Mouse (Mus musculus): ENCODE results near the gene Nfkb1. TPM values are rescaled to one million over a fixed set of nuclear protein-coding genes. Genes with fewer than 3 reads are reported as not detected.

Nfkb1 gene
- polyA plus RNA-seq, 1 experiment from 2014 or later, result 15.2 TPM

GRCm38 (mm10) chr3:135692999-135693398 is 1.7 kb upstream of the Nfkb1 start:
- no peaks in the 10 kb centered on the region for H3K27me3 ChIP-seq (replicated peaks; ENCODE audit: control insufficient read depth, insufficient read depth, low read length)
- WGBS, result 71% methylated on average over 3 of the region's 3 CpGs
- no peak overlapping the region for H3K9ac ChIP-seq (ENCODE audit: low read depth, low read length)
- H3K4me3 ChIP-seq (ENCODE audit: low read depth, low read length), result no peak overlapping the region
- H3K36me3 ChIP-seq (ENCODE audit: control insufficient read depth, insufficient read depth), result no peaks in the 10 kb centered on the region
- H3K4me1 ChIP-seq (replicated peaks; ENCODE audit: control insufficient read depth, insufficient read depth, low read length), result 0 out of 2 replicates have a peak, but pooled peaks cover 10% of the 10 kb centered on the region
- no peak overlapping the region for H3K4me2 ChIP-seq (replicated peaks; ENCODE audit: low read depth)
- no peak overlapping the region for H3K27ac ChIP-seq (ENCODE audit: low read depth, low read length)
- no peak for ATAC-seq
- no peak for TF ChIP-seq CTCF (IDR thresholded peaks at IDR 0.05; ENCODE audit: low read depth)
- no peaks in the 10 kb centered on the region for H3K9me3 ChIP-seq (ENCODE audit: control insufficient read depth)

- Histone ChIP-seq H3K4me1 (replicated peaks; ENCODE audit: control insufficient read depth, insufficient read depth, low read length) (0 out of 2 replicates have a peak, but pooled peaks cover 14% of the 10 kb centered on the region), H3K9ac (ENCODE audit: low read depth, low read length) (peak overlapping the region; percentile 100), H3K4me3 (ENCODE audit: low read depth, low read length) (peak overlapping the region; percentile 93), H3K9me3 (ENCODE audit: control insufficient read depth) (no peaks in the 10 kb centered on the region), H3K36me3 (ENCODE audit: control insufficient read depth, insufficient read depth) (no peaks in the 10 kb centered on the region), H3K4me2 (replicated peaks; ENCODE audit: low read depth) (peak overlapping the region; percentile 81), H3K27me3 (replicated peaks; ENCODE audit: control insufficient read depth, insufficient read depth, low read length) (no peaks in the 10 kb centered on the region), H3K27ac (ENCODE audit: low read depth, low read length) (peak overlapping the region; percentile 97)
- WGBS, result under 1% methylated on average over 41 of the region's 47 CpGs
- TF ChIP-seq CTCF (IDR thresholded peaks at IDR 0.05; ENCODE audit: low read depth), result no peak
- peak; percentile 73 for ATAC-seq
These were observed 668 bp downstream of the Nfkb1 start for GRCm38 (mm10) chr3:135690568-135691190.

- no peaks in the 10 kb centered on the region for H3K36me3 ChIP-seq (ENCODE audit: control insufficient read depth, insufficient read depth)
- no peak for ATAC-seq
- TF ChIP-seq CTCF (IDR thresholded peaks at IDR 0.05; ENCODE audit: low read depth), result no peak
- H3K9ac ChIP-seq (ENCODE audit: low read depth, low read length), result peak overlapping the region; percentile 100
- H3K27me3 ChIP-seq (replicated peaks; ENCODE audit: control insufficient read depth, insufficient read depth, low read length), result no peaks in the 10 kb centered on the region
- peak overlapping the region; percentile 81 for H3K4me2 ChIP-seq (replicated peaks; ENCODE audit: low read depth)
- H3K4me3 ChIP-seq (ENCODE audit: low read depth, low read length), result peak overlapping the region; percentile 93
- H3K9me3 ChIP-seq (ENCODE audit: control insufficient read depth), result no peaks in the 10 kb centered on the region
- 30% methylated on average over 10 of the region's 10 CpGs for WGBS
- H3K4me1 ChIP-seq (replicated peaks; ENCODE audit: control insufficient read depth, insufficient read depth, low read length), result 0 out of 2 replicates have a peak, but pooled peaks cover 14% of the 10 kb centered on the region
- peak overlapping the region; percentile 97 for H3K27ac ChIP-seq (ENCODE audit: low read depth, low read length)
These were observed 1.4 kb downstream of the Nfkb1 start for GRCm38 (mm10) chr3:135689773-135690567.

GRCm38 (mm10) chr3:135688970-135689772 is 2.2 kb downstream of the Nfkb1 start:
- H3K27ac ChIP-seq (ENCODE audit: low read depth, low read length), result no peak overlapping the region
- peak overlapping the region; percentile 81 for H3K4me2 ChIP-seq (replicated peaks; ENCODE audit: low read depth)
- 0 out of 2 replicates have a peak, but pooled peaks cover 14% of the 10 kb centered on the region for H3K4me1 ChIP-seq (replicated peaks; ENCODE audit: control insufficient read depth, insufficient read depth, low read length)
- H3K9me3 ChIP-seq (ENCODE audit: control insufficient read depth), result no peaks in the 10 kb centered on the region
- 20% methylated on average over 11 of the region's 11 CpGs for whole genome bisulfite sequencing
- H3K27me3 ChIP-seq (replicated peaks; ENCODE audit: control insufficient read depth, insufficient read depth, low read length), result no peaks in the 10 kb centered on the region
- no peak overlapping the region for H3K9ac ChIP-seq (ENCODE audit: low read depth, low read length)
- H3K36me3 ChIP-seq (ENCODE audit: control insufficient read depth, insufficient read depth), result no peaks in the 10 kb centered on the region
- ATAC-seq, result no peak
- TF ChIP-seq CTCF (IDR thresholded peaks at IDR 0.05; ENCODE audit: low read depth), result no peak
- 0 out of 2 replicates have a peak overlapping the region, but pooled peaks have one; percentile 4 for H3K4me3 ChIP-seq (ENCODE audit: low read depth, low read length)

GRCm38 (mm10) chr3:135687965-135688364 is 3.4 kb downstream of the Nfkb1 start:
- H3K4me3 ChIP-seq (ENCODE audit: low read depth, low read length), result no peak overlapping the region
- H3K27me3 ChIP-seq (replicated peaks; ENCODE audit: control insufficient read depth, insufficient read depth, low read length), result no peaks in the 10 kb centered on the region
- no peaks in the 10 kb centered on the region for H3K9me3 ChIP-seq (ENCODE audit: control insufficient read depth)
- no peak overlapping the region for H3K27ac ChIP-seq (ENCODE audit: low read depth, low read length)
- H3K9ac ChIP-seq (ENCODE audit: low read depth, low read length), result no peak overlapping the region
- H3K4me1 ChIP-seq (replicated peaks; ENCODE audit: control insufficient read depth, insufficient read depth, low read length), result 0 out of 2 replicates have a peak, but pooled peaks cover 14% of the 10 kb centered on the region
- no peak for TF ChIP-seq CTCF (IDR thresholded peaks at IDR 0.05; ENCODE audit: low read depth)
- 0 out of 2 replicates have a peak overlapping the region, but pooled peaks have one; percentile 81 for H3K4me2 ChIP-seq (replicated peaks; ENCODE audit: low read depth)
- H3K36me3 ChIP-seq (ENCODE audit: control insufficient read depth, insufficient read depth), result no peaks in the 10 kb centered on the region
- no peak for ATAC-seq
- 64% methylated on average over 9 of the region's 9 CpGs for WGBS
